Mouse (Mus musculus): ENCODE data around the gene Olfr1325. TPM values are rescaled to one million over a fixed set of nuclear protein-coding genes. Genes with fewer than 3 reads are reported as not detected.
"Not testable (repeated sequence)": the region's sequence is repeated elsewhere in the genome, so short reads cannot be mapped to it uniquely, and the experiment has no call there.

Gene Olfr1325
- total RNA-seq (2022), result not detected

GRCm38 (mm10) chrX:74592379-74592778, at the start of gene Olfr1325:
Gene Olfr1325, plus strand, starts transcription at chrX:74592679.
- DNase-seq, result no peak

GRCm38 (mm10) chrX:74574788-74575187, 17.7 kb upstream of the Olfr1325 start, which contains the start of gene Olfr1326-ps1:
Gene Olfr1326-ps1, minus strand, starts transcription at chrX:74574888.
- DNase-seq, result no peak

DNA sequence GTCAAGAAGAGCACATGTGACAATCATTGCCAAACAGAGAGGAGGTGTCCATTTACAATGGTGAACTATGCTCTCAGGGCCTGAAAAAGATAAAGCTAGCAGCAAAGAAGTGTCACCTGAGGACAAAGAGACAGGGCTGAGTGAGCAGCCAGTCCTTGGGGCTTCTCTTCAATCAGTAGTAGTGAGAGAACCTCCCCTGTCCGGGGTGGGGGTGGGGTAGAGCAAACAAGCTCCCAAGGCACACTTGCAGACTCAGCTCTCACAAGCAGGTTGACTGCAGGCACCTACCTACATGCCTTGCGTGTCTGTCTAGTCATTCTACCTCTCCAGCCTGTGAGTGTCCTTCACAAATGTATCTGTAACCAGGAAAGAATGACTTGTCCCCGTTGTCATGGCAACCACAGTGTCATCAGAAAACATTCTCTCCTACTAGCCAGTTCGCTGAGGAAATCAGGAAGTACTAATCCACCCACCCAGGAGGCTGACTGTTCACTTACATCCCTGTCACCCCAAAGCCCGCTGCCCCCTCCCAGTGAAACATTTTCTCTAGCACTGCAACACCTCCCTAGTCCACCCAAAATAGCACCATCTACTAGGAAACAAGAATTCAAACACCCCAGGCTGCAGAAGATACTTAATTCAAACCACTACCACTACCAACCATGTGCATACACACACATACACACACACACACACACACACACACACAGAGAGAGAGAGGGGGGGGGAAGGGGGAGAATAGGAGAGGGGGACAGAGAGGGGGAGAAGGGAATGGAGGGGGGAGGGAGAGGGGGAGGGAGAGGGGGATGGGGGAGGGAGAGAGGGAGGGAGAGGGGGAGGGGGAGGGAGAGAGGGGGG, 53.2 kb downstream of the Olfr1325 start, which contains the start of gene Gm5640:
Gene Gm5640 (minus strand): TSS at position 170 of the 858 bp plus-strand sequence.
- DNase-seq, result not testable (repeated sequence)

- not testable (repeated sequence) for DNase-seq
Measured at GRCm38 (mm10) chrX:74646393-74646792, 53.9 kb downstream of the Olfr1325 start.

Other genes with a start within 250 kb of the Olfr1325 start
- gene Lage3, start 239.1 kb upstream of the Olfr1325 start, total RNA-seq (2022), result 10 to 100 TPM; 50.0 to 63.9 (median 53.6) TPM
- 10 to 100 TPM; 65.7 to 68.0 (median 66.7) TPM for gene Ubl4a, start 219.5 kb upstream of the Olfr1325 start, total RNA-seq (2022)
- gene Slc10a3, start 219.3 kb upstream of the Olfr1325 start, total RNA-seq (2022), result 10 to 100 TPM; 22.6 to 29.6 (median 26.1) TPM
- 10 to 100 TPM; 25.4 to 44.8 (median 33.5) TPM for gene Fam3a, start 199.4 kb upstream of the Olfr1325 start, total RNA-seq (2022)
- 100 to 1,000 TPM in 2 of 4 experiments, 10 to 100 TPM in 2; 68.7 to 107 (median 88.8) TPM for gene Ikbkg, start 199.4 kb upstream of the Olfr1325 start, total RNA-seq (2022)
- gene G6pdx, start 163.5 kb upstream of the Olfr1325 start, total RNA-seq (2022), result 100 to 1,000 TPM; 190 to 204 (median 198) TPM
- gene Gm6880, start 111.3 kb upstream of the Olfr1325 start, total RNA-seq (2022), result not detected
- not detected for gene Olfr1326-ps1, start 17.8 kb upstream of the Olfr1325 start, total RNA-seq (2022)
- gene Gm5640, start 53.0 kb downstream of the Olfr1325 start, total RNA-seq (2022), result not detected
- gene Gm6890, start 148.2 kb downstream of the Olfr1325 start, total RNA-seq (2022), result not detected
- gene Gm5936, start 244.5 kb downstream of the Olfr1325 start, total RNA-seq (2022), result not detected